Mouse (Mus musculus) kidney, embryonic 15.5 days (tissue): Measurements from ENCODE around the gene Tmem200b. TPM values are rescaled to one million over a fixed set of nuclear protein-coding genes. Genes with fewer than 3 reads are reported as not detected.

Source experiments
- ATAC-seq: fragments of 200-750 bp; cut with Nextera tagmentation; replicated peaks from 2 replicates; pipeline ENCODE4 v1.8.0; 2017; ENCODE audit warnings: moderate TSS enrichment; ENCODE audit not compliant: low FRiP score
- H3K27ac ChIP-seq: fragments of 300-500 bp; sonication (generic); 2 replicates; pipeline ENCODE4 v1.5.1; 2015; ENCODE audit warnings: mild to moderate bottlenecking, inconsistent platforms
- H3K27me3 ChIP-seq: fragments of 300-500 bp; sonication (generic); 2 replicates; pipeline ENCODE4 v1.6.1; 2015; ENCODE audit warnings: inconsistent platforms
- H3K36me3 ChIP-seq: fragments of 300-500 bp; sonication (generic); 2 replicates; pipeline ENCODE4 v1.6.1; 2015; ENCODE audit warnings: inconsistent platforms
- H3K4me1 ChIP-seq: fragments of 300-500 bp; sonication (generic); 2 replicates; pipeline ENCODE4 v1.6.1; 2015; ENCODE audit warnings: inconsistent platforms
- H3K4me2 ChIP-seq: fragments of 300-500 bp; sonication (generic); 2 replicates; pipeline ENCODE4 v1.6.1; 2015; ENCODE audit warnings: moderate library complexity, mild to moderate bottlenecking, inconsistent platforms
- H3K4me3 ChIP-seq: fragments of 300-500 bp; sonication (generic); replicated peaks from 2 replicates; pipeline ENCODE4 v1.5.1; 2015; ENCODE audit warnings: mild to moderate bottlenecking, inconsistent platforms
- H3K9ac ChIP-seq: fragments of 300-500 bp; sonication (generic); 2 replicates; pipeline ENCODE4 v1.6.1; 2015; ENCODE audit warnings: mild to moderate bottlenecking, inconsistent platforms
- H3K9me3 ChIP-seq: fragments of 300-500 bp; sonication (generic); replicated peaks from 2 replicates; pipeline ENCODE4 v1.6.1; 2016; ENCODE audit warnings: inconsistent platforms
- WGBS: fragments of 180-500 bp; shearing (Covaris S2); methylation state at CpG from one replicate; pipeline ENCODE4 v1.1.7; 2015; ENCODE audit warnings: mixed read lengths; 5-methylcytosine and 5-hydroxymethylcytosine counted together
- polyA plus RNA-seq: library from polyadenylated mRNA; unstranded; fragments of >200 nt; fragmentation: Nextera tagmentation; extraction: Ambion mirVana; gene quantifications from 2 replicates; pipeline ENCODE4 v1.2.1, GENCODE M21; 2015

Tmem200b gene
- polyA plus RNA-seq, 1 experiment from 2014 or later = 1.1 TPM

- WGBS = 34% methylated on average over 10 of the region's 10 CpGs
- Histone ChIP-seq H3K4me1 (peaks cover 79% of the 10 kb centered on the region), H3K4me3 (no peak overlapping the region), H3K27me3 (peaks cover 42% of the 10 kb centered on the region), H3K27ac (peak overlapping the region; percentile 90; the same call in 1 of the 2 replicates), H3K4me2 (no peak overlapping the region), H3K9ac (no peak overlapping the region), H3K36me3 (no peaks in the 10 kb centered on the region), H3K9me3 (no peaks in the 10 kb centered on the region)
- ATAC-seq = no peak
Observed at GRCm38 (mm10) chr4:131913526-131913925, 8.0 kb upstream of the Tmem200b start.

GRCm38 (mm10) chr4:131914046-131914643 lies 7.4 kb upstream of the Tmem200b start:
- H3K4me3 ChIP-seq = no peak overlapping the region
- no peak overlapping the region for H3K9ac ChIP-seq
- H3K4me1 ChIP-seq = peaks cover 85% of the 10 kb centered on the region
- ATAC-seq = no peak
- peaks cover 46% of the 10 kb centered on the region for H3K27me3 ChIP-seq
- H3K4me2 ChIP-seq = peak overlapping the region; percentile 35; the same call in 1 of the 2 replicates
- H3K36me3 ChIP-seq = no peaks in the 10 kb centered on the region
- 12% methylated on average over 9 of the region's 9 CpGs for WGBS
- H3K9me3 ChIP-seq = no peaks in the 10 kb centered on the region
- peak overlapping the region; percentile 90 for H3K27ac ChIP-seq

- ATAC-seq = peak; percentile 54
- WGBS = under 1% methylated on average over 31 of the region's 31 CpGs
- peak overlapping the region; percentile 57 for H3K4me2 ChIP-seq
- H3K9ac ChIP-seq = peak overlapping the region; percentile 29; the same call in 1 of the 2 replicates
- H3K4me1 ChIP-seq = peaks cover 91% of the 10 kb centered on the region
- H3K36me3 ChIP-seq = no peaks in the 10 kb centered on the region
- H3K9me3 ChIP-seq = no peaks in the 10 kb centered on the region
- peaks cover 49% of the 10 kb centered on the region for H3K27me3 ChIP-seq
- peak overlapping the region; percentile 31 for H3K4me3 ChIP-seq
- H3K27ac ChIP-seq = peak overlapping the region; percentile 90
Observed at GRCm38 (mm10) chr4:131914891-131915469, 6.6 kb upstream of the Tmem200b start.

GRCm38 (mm10) chr4:131915821-131916328 lies 5.7 kb upstream of the Tmem200b start:
- peaks cover 91% of the 10 kb centered on the region for H3K4me1 ChIP-seq
- H3K4me2 ChIP-seq = peak overlapping the region; percentile 57
- H3K4me3 ChIP-seq = no peak overlapping the region
- 22% methylated on average over 13 of the region's 13 CpGs for WGBS
- H3K27ac ChIP-seq = peak overlapping the region; percentile 90
- no peaks in the 10 kb centered on the region for H3K36me3 ChIP-seq
- 0 out of 2 replicates have a peak overlapping the region, but pooled peaks have one; percentile 29 for H3K9ac ChIP-seq
- H3K9me3 ChIP-seq = no peaks in the 10 kb centered on the region
- ATAC-seq = no peak
- peaks cover 52% of the 10 kb centered on the region for H3K27me3 ChIP-seq

GRCm38 (mm10) chr4:131916425-131916824 lies 5.1 kb upstream of the Tmem200b start:
- Histone ChIP-seq H3K27me3 (peaks cover 58% of the 10 kb centered on the region), H3K9ac (no peak overlapping the region), H3K4me3 (no peak overlapping the region), H3K36me3 (no peaks in the 10 kb centered on the region), H3K27ac (peak overlapping the region; percentile 90), H3K4me2 (0 out of 2 replicates have a peak overlapping the region, but pooled peaks have one; percentile 14), H3K4me1 (peaks cover 91% of the 10 kb centered on the region), H3K9me3 (no peaks in the 10 kb centered on the region)
- no peak for ATAC-seq
- 10% methylated on average over 15 of the region's 15 CpGs for WGBS

- Histone ChIP-seq H3K4me2 (peak overlapping the region; percentile 15; the same call in 1 of the 2 replicates), H3K36me3 (no peaks in the 10 kb centered on the region), H3K9me3 (no peaks in the 10 kb centered on the region), H3K4me3 (no peak overlapping the region), H3K9ac (no peak overlapping the region), H3K27me3 (peaks cover 61% of the 10 kb centered on the region), H3K27ac (peak overlapping the region; percentile 86), H3K4me1 (peaks cover 94% of the 10 kb centered on the region)
- no peak for ATAC-seq
- 64% methylated on average over 10 of the region's 10 CpGs for WGBS
Observed at GRCm38 (mm10) chr4:131917010-131917555, 4.5 kb upstream of the Tmem200b start.

- H3K4me2 ChIP-seq = peak overlapping the region; percentile 89; the same call in 1 of the 2 replicates
- peaks cover 64% of the 10 kb centered on the region for H3K27me3 ChIP-seq
- no peak for ATAC-seq
- H3K4me1 ChIP-seq = peaks cover 97% of the 10 kb centered on the region
- no peaks in the 10 kb centered on the region for H3K9me3 ChIP-seq
- no peak overlapping the region for H3K9ac ChIP-seq
- H3K4me3 ChIP-seq = no peak overlapping the region
- no peaks in the 10 kb centered on the region for H3K36me3 ChIP-seq
- WGBS = 62% methylated on average over 7 of the region's 7 CpGs
- peak overlapping the region; percentile 86 for H3K27ac ChIP-seq
Observed at GRCm38 (mm10) chr4:131918026-131918533, 3.5 kb upstream of the Tmem200b start.

GRCm38 (mm10) chr4:131918711-131919500 lies 2.7 kb upstream of the Tmem200b start:
- Histone ChIP-seq H3K27me3 (peaks cover 64% of the 10 kb centered on the region), H3K9ac (0 out of 2 replicates have a peak overlapping the region, but pooled peaks have one; percentile 12), H3K4me1 (peaks cover 90% of the 10 kb centered on the region), H3K4me3 (no peak overlapping the region), H3K4me2 (peak overlapping the region; percentile 89), H3K9me3 (no peaks in the 10 kb centered on the region), H3K27ac (peak overlapping the region; percentile 86), H3K36me3 (no peaks in the 10 kb centered on the region)
- WGBS = 12% methylated on average over 15 of the region's 15 CpGs
- peak; percentile 17; the same call in 1 of the 2 replicates for ATAC-seq

- 19% methylated on average over 15 of the region's 15 CpGs for WGBS
- peak overlapping the region; percentile 89 for H3K4me2 ChIP-seq
- peak overlapping the region; percentile 60; the same call in 1 of the 2 replicates for H3K9ac ChIP-seq
- no peaks in the 10 kb centered on the region for H3K9me3 ChIP-seq
- H3K4me3 ChIP-seq = peak overlapping the region; percentile 69
- H3K36me3 ChIP-seq = peaks cover under 1% of the 10 kb centered on the region
- peaks cover 90% of the 10 kb centered on the region for H3K4me1 ChIP-seq
- ATAC-seq = no peak
- H3K27ac ChIP-seq = peak overlapping the region; percentile 86
- H3K27me3 ChIP-seq = peaks cover 64% of the 10 kb centered on the region
Observed at GRCm38 (mm10) chr4:131919506-131920140, 1.9 kb upstream of the Tmem200b start.

- H3K9ac ChIP-seq = peak overlapping the region; percentile 60
- peaks cover 66% of the 10 kb centered on the region for H3K27me3 ChIP-seq
- peak overlapping the region; percentile 86 for H3K27ac ChIP-seq
- H3K4me1 ChIP-seq = peaks cover 91% of the 10 kb centered on the region
- peak overlapping the region; percentile 89 for H3K4me2 ChIP-seq
- WGBS = 2% methylated on average over 51 of the region's 51 CpGs
- no peaks in the 10 kb centered on the region for H3K9me3 ChIP-seq
- no peak; the same call in 1 of the 2 replicates for ATAC-seq
- peaks cover 6% of the 10 kb centered on the region for H3K36me3 ChIP-seq
- H3K4me3 ChIP-seq = peak overlapping the region; percentile 69
Observed at GRCm38 (mm10) chr4:131920141-131920594, 1.4 kb upstream of the Tmem200b start.
